Mouse (Mus musculus) limb, embryonic 14.5 days (tissue): ENCODE data around the gene Sfta2. TPM values are rescaled to one million over a fixed set of nuclear protein-coding genes. Genes with fewer than 3 reads are reported as not detected.

ENCODE experiments used
- ATAC-seq: fragments of 200-750 bp; cut with Nextera tagmentation; 2 replicates; pipeline ENCODE4 v1.8.0; 2017; ENCODE audit warnings: low read depth, moderate number of reproducible peaks, moderate TSS enrichment; ENCODE audit not compliant: low FRiP score
- DNase-seq: peaks from one replicate; pipeline ENCODE4 v3.0.0-alpha.2; 2015; ENCODE audit warnings: low spot score
- H3K27ac ChIP-seq: fragments of 300-500 bp; sonication (generic); replicated peaks from 2 replicates; pipeline ENCODE4 v1.5.1; 2014; ENCODE audit warnings: low read depth, mild to moderate bottlenecking, low read length, moderate library complexity, mixed read lengths
- H3K27me3 ChIP-seq: fragments of 300-500 bp; sonication (generic); 2 replicates; pipeline ENCODE4 v1.6.1; 2014; ENCODE audit warnings: low read length, mixed read lengths; ENCODE audit not compliant: control insufficient read depth, insufficient read depth
- H3K36me3 ChIP-seq: fragments of 300-500 bp; sonication (generic); 2 replicates; pipeline ENCODE4 v1.6.1; 2014; ENCODE audit warnings: mild to moderate bottlenecking, low read length, moderate library complexity, mixed read lengths; ENCODE audit not compliant: control insufficient read depth, insufficient read depth
- H3K4me1 ChIP-seq: fragments of 300-500 bp; sonication (generic); 2 replicates; pipeline ENCODE4 v1.6.1; 2014; ENCODE audit warnings: antibody characterized with exemption, low read length, mixed read lengths; ENCODE audit not compliant: control insufficient read depth, insufficient read depth
- H3K4me2 ChIP-seq: fragments of 300-500 bp; sonication (generic); replicated peaks from 2 replicates; pipeline ENCODE4 v1.6.1; 2014; ENCODE audit warnings: low read depth, mild to moderate bottlenecking, low read length, moderate library complexity; ENCODE audit not compliant: severe bottlenecking
- H3K4me3 ChIP-seq: fragments of 300-500 bp; sonication (generic); replicated peaks from 2 replicates; pipeline ENCODE4 v1.5.1; 2014; ENCODE audit warnings: low read length
- H3K9ac ChIP-seq: fragments of 300-500 bp; sonication (generic); 2 replicates; pipeline ENCODE4 v1.6.1; 2014; ENCODE audit warnings: mild to moderate bottlenecking, low read depth, low read length, moderate library complexity; ENCODE audit not compliant: severe bottlenecking
- H3K9me3 ChIP-seq: fragments of 300-500 bp; sonication (generic); 2 replicates; pipeline ENCODE4 v1.6.1; 2016; ENCODE audit warnings: low read length; ENCODE audit not compliant: control insufficient read depth
- POLR2A ChIP-seq: fragments of 200-500 bp; IDR thresholded peaks from 2 replicates; pipeline ENCODE4 v1.8.0; 2012; ENCODE audit warnings: inconsistent platforms, mild to moderate bottlenecking, moderate library complexity, borderline replicate concordance; ENCODE audit not compliant: insufficient read depth, insufficient read length; ENCODE audit errors: extremely low read depth
- WGBS: fragments of 180-500 bp; shearing (Covaris S2); extraction: QIAGEN DNeasy Blood & Tissue Kit; methylation state at CpG from one replicate; pipeline ENCODE4 v1.1.7; 2014; 5-methylcytosine and 5-hydroxymethylcytosine counted together
- polyA plus RNA-seq, 2 experiments: library from polyadenylated mRNA; depleted of rRNA in 1 of 2; stranded (reverse) in 1 of 2; unstranded in 1 of 2; fragments of >200 nt; fragmentation: Nextera tagmentation in 1 of 2; extraction: Ambion mirVana in 1 of 2; gene quantifications; 2 replicates each; pipeline versions ENCODE4 v1.2.1 to v1.2.3; 2012 to 2014

Gene Sfta2
- polyA plus RNA-seq, 2 experiments, result not detected

GRCm38 (mm10) chr17:35638475-35639190 lies 37.3 kb downstream of the Sfta2 start:
- no peak for TF ChIP-seq POLR2A
- peak; percentile 94 for ATAC-seq
- WGBS, result 17% methylated on average over 14 of the region's 14 CpGs
- peak; percentile 95 for DNase-seq
- Histone ChIP-seq H3K4me2 (peak overlapping the region; percentile 22), H3K4me3 (no peak overlapping the region), H3K27me3 (no peaks in the 10 kb centered on the region), H3K4me1 (peaks cover 15% of the 10 kb centered on the region), H3K27ac (peak overlapping the region; percentile 34; the same call in 1 of the 2 replicates), H3K9ac (no peak overlapping the region), H3K9me3 (no peaks in the 10 kb centered on the region), H3K36me3 (no peaks in the 10 kb centered on the region)

- H3K27me3 ChIP-seq, result no peaks in the 10 kb centered on the region
- no peaks in the 10 kb centered on the region for H3K9me3 ChIP-seq
- 74% methylated on average over 6 of the region's 6 CpGs for WGBS
- H3K27ac ChIP-seq, result peak overlapping the region; percentile 34; the same call in 1 of the 2 replicates
- no peak for TF ChIP-seq POLR2A
- H3K36me3 ChIP-seq, result no peaks in the 10 kb centered on the region
- ATAC-seq (no peak), DNase-seq (no peak)
- no peak overlapping the region for H3K9ac ChIP-seq
- no peak overlapping the region for H3K4me3 ChIP-seq
- peak overlapping the region; percentile 16 for H3K4me2 ChIP-seq
- H3K4me1 ChIP-seq, result peaks cover 15% of the 10 kb centered on the region
Observed at GRCm38 (mm10) chr17:35639352-35639751, 38.0 kb downstream of the Sfta2 start.

GRCm38 (mm10) chr17:35643609-35644236 lies 42.4 kb downstream of the Sfta2 start, which contains the start of gene Mucl3:
Mucl3 (minus strand) TSS chr17:35643695.
- no peak for ATAC-seq
- H3K4me3 ChIP-seq, result no peak within 1 kb of the TSS
- 64% methylated on average over 13 of the region's 13 CpGs for WGBS
- no peak for DNase-seq
- no peaks in the 10 kb centered on the region for H3K9me3 ChIP-seq
- H3K27me3 ChIP-seq, result no peaks in the 10 kb centered on the region
- no peak within 1 kb of the TSS for H3K9ac ChIP-seq
- no peak within 1 kb of the TSS for H3K4me2 ChIP-seq
- H3K4me1 ChIP-seq, result peaks cover 5% of the 10 kb centered on the region; the same call in 1 of the 2 replicates
- H3K36me3 ChIP-seq, result no peaks in the 10 kb centered on the region
- H3K27ac ChIP-seq, result no peak within 1 kb of the TSS
- no peak for TF ChIP-seq POLR2A

GRCm38 (mm10) chr17:35649429-35649828 lies 48.1 kb downstream of the Sfta2 start:
- no peak for TF ChIP-seq POLR2A
- no peaks in the 10 kb centered on the region for H3K9me3 ChIP-seq
- no peak overlapping the region for H3K4me3 ChIP-seq
- H3K27ac ChIP-seq, result no peak overlapping the region
- no peak for ATAC-seq
- peaks cover under 1% of the 10 kb centered on the region; the same call in 1 of the 2 replicates for H3K36me3 ChIP-seq
- no peaks in the 10 kb centered on the region for H3K27me3 ChIP-seq
- no peaks in the 10 kb centered on the region for H3K4me1 ChIP-seq
- WGBS, result 59% methylated on average over 2 of the region's 2 CpGs
- no peak for DNase-seq
- H3K4me2 ChIP-seq, result no peak overlapping the region
- no peak overlapping the region for H3K9ac ChIP-seq

- 74% methylated on average over 2 of the region's 2 CpGs for WGBS
- no peak for TF ChIP-seq POLR2A
- Histone ChIP-seq H3K4me2 (no peak overlapping the region), H3K27me3 (no peaks in the 10 kb centered on the region), H3K4me3 (no peak overlapping the region), H3K4me1 (no peaks in the 10 kb centered on the region), H3K9me3 (no peaks in the 10 kb centered on the region), H3K27ac (no peak overlapping the region), H3K9ac (no peak overlapping the region), H3K36me3 (peaks cover 37% of the 10 kb centered on the region)
- ATAC-seq (no peak), DNase-seq (no peak)
Observed at GRCm38 (mm10) chr17:35653086-35653485, 51.7 kb downstream of the Sfta2 start.
